Mouse (Mus musculus) lung, postnatal 10 days (tissue): Measurements from ENCODE around the gene Ears2.

Experiments
- DNase-seq: peaks from one replicate; pipeline ENCODE4 v3.0.0; 2021

Ears2 gene

DNA sequence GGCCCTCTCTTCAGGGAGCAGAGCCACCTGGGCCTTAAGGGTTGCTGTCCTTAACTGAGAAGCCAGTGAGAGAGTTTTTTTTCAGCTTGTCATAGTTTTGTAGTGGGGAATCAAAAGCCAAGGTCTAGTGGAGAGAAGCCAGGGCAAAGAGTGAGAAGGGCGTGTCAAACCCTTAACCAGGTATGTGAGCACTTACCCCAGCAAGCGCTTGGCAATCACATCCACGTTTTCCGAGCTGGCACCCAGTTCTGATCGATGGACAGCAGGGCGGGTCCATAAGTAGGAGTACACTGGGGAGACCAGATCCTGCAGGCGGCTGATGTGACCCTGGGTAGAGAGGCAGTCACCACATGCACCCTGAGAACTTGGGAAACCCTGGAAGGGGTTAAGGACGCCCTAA lies 23.0 kb downstream of the Ears2 start:
- DNase-seq, result peak; percentile 16

DNA sequence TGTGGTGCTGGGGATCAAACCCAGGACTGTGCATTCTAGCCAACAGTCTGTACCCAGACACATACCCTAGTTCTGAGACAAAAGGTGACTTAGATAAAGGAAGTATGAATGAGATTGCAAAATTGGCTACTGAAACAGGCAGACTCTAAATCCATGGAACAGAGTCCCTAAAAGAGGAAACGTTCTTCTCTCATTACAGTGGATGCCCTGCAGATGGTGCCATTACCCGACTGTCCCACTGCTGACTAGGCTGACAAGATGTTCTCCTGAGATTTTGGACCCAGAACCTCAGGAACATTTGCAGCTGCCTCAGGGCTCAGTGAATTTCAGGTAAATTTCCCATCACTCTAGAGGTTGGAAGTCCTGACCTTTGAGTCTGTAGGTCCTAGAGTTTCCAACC lies 32.7 kb downstream of the Ears2 start:
- peak; percentile 46 for DNase-seq

DNA sequence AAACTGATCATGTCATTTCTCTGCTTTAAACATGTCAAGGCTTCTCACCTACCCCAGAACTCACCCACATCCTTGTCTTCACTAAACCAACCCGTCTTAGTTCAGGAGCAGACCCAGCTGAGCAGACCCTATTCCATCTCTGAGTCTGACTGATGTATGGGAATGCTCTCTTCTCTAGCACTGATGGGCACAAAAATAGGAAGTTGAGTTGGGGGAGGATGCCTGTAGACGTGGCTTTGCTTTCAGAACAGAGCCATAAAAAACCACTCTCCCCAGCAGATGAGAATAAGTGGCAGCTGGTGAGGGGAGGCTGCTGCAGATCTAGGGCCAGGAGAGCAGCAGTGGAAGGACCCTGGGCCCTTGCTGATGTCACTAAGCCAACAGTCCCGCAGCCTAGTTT lies 33.7 kb downstream of the Ears2 start:
- DNase-seq, result no peak

DNA sequence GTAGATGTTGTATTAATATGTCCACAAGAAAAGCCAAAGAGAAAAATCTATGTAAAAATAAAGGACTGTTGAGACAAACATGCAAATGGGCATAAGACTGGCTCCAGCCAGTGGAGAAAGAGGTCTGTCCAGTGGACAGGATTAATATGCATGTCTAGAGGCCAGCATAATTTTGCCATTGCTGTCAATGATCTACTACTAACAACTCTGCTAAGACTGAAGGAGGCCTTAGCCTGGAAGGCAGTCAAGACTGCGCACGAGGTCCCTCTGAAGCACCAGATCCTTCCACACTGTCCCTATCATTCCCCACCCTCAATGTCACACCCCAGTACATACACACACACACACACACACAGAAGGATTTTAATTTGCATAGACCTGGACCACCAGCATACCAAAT lies 44.9 kb downstream of the Ears2 start:
- no peak for DNase-seq

DNA sequence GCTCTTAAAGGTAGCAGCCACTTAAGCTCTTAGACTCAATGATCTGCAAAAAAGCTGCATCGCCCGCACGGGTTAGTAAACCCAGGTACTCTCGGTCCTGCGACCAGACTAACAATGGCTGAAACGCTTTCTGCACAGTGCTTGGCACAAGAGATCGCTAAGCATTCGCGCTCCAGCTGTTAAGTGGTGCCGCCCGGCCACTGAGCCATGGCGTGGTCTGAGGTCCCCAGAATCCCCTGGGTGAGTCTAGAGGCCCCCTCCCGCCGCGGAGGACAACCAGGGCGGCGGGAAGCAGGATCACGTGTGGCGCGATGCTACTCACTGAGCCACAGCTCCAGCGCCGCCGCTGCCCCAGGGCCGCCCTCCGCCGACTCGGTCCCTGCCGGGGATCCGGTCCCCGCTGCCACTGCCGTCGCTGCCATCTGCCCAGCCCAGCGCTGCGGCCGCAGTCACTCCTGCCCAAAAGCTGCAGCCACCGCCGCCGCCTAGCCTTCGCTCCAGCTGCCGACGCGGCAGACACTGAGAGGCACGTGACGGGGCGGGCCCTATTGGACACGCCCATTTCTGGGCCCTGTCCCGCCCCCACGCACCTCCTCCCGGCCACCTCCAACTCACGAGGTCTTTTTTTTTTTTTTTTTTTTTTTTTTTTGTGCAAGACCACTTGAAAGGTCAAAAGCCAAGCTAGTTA lies 46.3 kb downstream of the Ears2 start, which contains the start of gene Gga2:
TSS of gene Gga2 (minus strand) at position 556 of the 688 bp plus-strand sequence.
- DNase-seq, result peak; percentile 92

DNA sequence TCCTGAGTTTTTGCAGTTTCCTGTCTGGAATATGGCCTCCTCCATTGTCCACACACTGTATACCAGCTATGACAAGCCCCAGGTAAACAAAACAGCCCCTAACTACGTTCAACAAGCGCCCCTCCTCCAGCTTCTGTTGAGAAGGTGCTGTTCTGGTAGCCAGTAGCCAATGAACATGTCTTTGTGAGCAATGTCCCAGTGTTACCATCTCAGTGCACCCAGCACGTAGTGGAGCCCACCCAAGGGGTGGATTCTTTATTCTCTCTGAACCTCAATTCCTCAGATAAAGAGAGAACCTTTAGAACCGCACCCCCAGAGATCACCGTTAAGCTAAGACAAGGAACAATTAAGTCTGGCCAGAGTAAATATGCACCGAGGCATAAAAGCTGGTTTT lies 46.8 kb downstream of the Ears2 start:
- peak; percentile 8 for DNase-seq

DNA sequence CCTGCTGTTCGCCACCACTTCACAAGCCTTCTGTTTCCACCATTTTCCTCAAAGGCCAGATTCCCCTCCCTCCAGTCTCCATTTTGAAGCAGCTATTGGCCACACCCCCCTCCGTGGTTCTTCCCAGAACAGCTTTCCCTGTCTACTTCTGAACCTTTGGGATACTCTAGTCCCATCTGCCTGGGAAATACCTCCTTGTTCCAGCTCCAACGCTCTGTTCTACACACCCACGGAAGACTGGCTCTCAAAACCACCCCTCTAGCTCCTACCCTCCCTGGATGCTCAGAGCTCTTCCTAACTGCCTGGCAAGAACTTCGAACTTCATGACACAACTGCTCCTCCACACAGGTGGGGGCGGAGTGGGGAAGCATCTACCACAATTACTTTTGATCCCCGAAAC lies 48.1 kb downstream of the Ears2 start:
- no peak for DNase-seq

DNA sequence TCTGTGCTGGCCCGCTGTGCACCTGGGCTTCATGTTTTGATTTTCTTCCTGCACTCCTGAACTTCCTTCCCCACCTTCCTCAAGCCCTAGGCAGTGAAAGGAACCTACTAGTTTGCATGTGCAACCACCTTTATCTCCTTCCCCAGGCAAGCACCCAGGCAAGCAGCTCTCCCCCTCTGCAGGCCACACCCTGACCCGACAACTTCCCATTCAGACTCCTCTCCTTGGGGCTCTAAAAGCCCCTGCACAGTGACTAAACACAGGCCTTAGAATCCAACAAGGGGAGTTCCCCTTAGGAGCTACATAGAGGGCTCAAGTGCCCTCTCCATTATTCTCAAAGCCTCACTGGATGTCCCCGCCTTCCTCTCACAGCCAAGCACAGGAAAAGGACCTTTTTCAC lies 48.8 kb downstream of the Ears2 start:
- DNase-seq, result peak; percentile 19

DNA sequence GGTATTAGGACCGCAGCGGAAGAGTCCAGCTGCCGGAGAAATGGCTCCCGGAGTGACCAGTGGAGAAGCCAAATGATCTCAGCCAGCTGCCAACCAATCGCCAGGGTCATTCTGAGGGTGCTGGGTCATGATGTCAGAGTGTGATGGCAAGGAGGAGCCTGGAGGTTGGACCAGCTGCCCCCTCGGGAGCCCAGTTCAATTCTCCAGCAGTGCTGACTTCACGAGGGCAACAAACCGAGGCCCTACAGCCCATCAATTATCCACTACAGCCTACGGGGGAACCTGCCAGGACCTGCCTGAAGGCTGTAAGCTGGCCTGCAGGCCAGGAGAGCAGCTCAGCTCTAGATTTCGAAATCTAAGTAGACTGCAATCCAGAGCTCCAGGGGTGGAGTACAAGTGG lies 51.3 kb downstream of the Ears2 start:
- DNase-seq, result peak; percentile 25

DNA sequence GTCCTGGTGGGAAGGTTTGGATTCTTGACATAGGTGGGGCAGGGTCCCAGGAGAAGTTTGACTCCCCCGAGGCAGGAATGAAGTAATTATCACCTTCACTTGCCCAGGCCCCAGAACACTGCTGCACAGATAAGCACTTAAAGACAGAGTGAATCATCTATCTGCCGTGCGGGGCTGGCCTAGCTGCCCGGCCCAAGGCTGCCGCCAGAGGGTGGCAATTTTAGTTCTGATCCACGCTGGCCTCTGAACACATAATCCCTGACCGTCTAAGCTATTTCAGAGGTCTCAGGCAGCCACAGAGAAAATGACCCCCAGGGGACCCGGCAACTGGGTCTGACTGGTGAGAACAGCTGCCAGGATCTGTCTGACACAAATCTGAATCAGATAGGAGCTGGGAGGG lies 52.0 kb downstream of the Ears2 start:
- peak; percentile 33 for DNase-seq

DNA sequence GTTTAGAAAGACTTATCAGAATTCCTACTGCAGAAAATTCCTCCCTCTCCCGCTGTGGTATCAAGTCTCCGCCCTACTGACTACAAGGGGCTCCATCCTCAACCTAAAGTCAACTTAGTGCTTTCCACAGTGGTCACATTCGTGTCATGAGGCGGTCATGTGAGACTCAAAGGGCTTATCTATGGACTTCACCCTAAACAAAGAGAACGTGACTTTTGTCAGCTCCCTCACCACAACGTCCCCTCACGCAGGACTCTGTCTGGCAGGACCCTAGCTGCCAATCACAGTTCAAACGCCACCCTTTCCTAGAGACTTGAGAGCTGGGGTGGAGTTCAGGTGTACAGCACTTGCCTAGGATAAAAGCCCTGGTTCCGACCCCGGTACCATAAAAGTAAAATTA lies 54.1 kb downstream of the Ears2 start:
- DNase-seq, result no peak

DNA sequence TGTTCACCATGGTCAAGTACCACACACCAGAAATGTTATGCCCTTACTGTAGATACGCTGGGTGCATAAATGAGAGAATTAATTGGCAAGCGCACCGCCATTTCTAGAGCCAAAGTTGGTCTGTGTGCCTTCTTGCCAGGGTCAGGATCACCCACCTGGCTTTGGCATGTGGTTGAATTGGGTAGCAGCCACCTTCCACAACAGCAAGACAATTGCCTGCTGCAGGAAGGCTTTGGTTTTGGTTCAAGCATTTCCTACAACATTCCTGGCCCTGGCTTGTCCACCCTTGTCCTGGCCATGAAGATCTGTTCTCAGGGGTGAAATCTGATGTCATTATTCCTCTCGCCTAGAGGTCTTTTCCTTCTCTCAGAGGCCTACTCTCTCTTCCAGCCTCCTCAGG lies 54.7 kb downstream of the Ears2 start:
- no peak for DNase-seq

DNA sequence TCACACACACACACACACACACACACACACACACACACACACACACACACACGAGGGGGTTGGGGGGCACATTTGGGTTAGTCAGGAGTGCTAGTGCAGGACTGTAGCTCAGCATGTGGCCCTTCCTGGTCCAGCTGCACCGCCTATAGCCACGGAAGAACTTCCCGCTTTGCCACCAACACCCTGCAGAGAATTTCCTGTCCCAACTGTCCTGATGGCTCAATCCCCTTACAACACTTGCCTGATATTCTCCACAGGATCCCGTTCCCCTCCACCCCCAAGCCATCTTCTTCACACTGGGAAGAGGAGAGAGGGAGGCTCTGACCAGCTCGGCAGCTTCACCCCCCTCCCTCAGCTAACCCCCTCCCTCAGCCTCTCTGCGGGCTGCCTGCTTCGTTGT lies 66.7 kb downstream of the Ears2 start:
- DNase-seq, result no peak

DNA sequence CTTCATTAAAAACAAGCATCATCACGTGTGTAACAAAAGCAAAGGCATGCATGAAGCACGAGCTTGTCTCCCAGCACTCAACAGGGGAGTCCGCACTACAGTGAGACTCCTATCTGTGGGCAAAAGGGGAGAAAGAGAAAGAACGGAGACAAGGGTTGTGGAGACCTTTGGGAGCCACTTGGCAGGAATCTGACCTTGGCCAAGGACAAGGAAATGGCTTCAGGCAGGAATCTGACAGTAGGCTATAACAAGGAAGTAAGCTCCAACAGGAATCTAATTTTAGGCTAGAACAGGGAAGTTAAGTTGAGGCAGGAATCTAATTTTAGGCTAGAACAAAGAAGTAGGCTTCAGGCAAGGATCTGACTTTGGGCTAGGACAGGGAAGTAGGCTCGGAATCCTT lies 71.1 kb downstream of the Ears2 start:
- DNase-seq, result no peak
